Mouse (Mus musculus): ENCODE data around the gene Iffo2. TPM values are rescaled to one million over a fixed set of nuclear protein-coding genes. Genes with fewer than 3 reads are reported as not detected.

Iffo2 gene
- polyA plus RNA-seq, 1 experiment = 1.2 TPM

GRCm38 (mm10) chr4:139608975-139609374 lies 78.6 kb downstream of the Iffo2 start:
- no peaks in the 10 kb centered on the region for H3K27me3 ChIP-seq (ENCODE audit: control insufficient read depth, insufficient read depth, low read length)
- H3K4me3 ChIP-seq (ENCODE audit: control insufficient read depth, low read depth, low read length) = no peak overlapping the region
- no peaks in the 10 kb centered on the region for H3K36me3 ChIP-seq (ENCODE audit: control insufficient read depth, insufficient read depth, low read length)
- TF ChIP-seq CTCF (IDR thresholded peaks at IDR 0.05; ENCODE audit: control insufficient read depth, insufficient read depth, insufficient replicate concordance, low read depth, low read length) (no peak), POLR2A (IDR thresholded peaks at IDR 0.05; ENCODE audit: control insufficient read depth, low read depth, low read length) (no peak)
- H3K27ac ChIP-seq (ENCODE audit: control insufficient read depth, insufficient read depth, low read depth, low read length) = no peak overlapping the region
- no peaks in the 10 kb centered on the region; the same call in 1 of the 2 replicates for H3K4me1 ChIP-seq (ENCODE audit: control insufficient read depth, insufficient read depth, low read length)

- TF ChIP-seq CTCF (IDR thresholded peaks at IDR 0.05; ENCODE audit: control insufficient read depth, insufficient read depth, insufficient replicate concordance, low read depth, low read length) (no peak), POLR2A (IDR thresholded peaks at IDR 0.05; ENCODE audit: control insufficient read depth, low read depth, low read length) (no peak)
- peaks cover 3% of the 10 kb centered on the region for H3K4me1 ChIP-seq (ENCODE audit: control insufficient read depth, insufficient read depth, low read length)
- H3K36me3 ChIP-seq (ENCODE audit: control insufficient read depth, insufficient read depth, low read length) = no peaks in the 10 kb centered on the region
- H3K27ac ChIP-seq (ENCODE audit: control insufficient read depth, insufficient read depth, low read depth, low read length) = no peak overlapping the region
- no peak overlapping the region for H3K4me3 ChIP-seq (ENCODE audit: control insufficient read depth, low read depth, low read length)
- no peaks in the 10 kb centered on the region for H3K27me3 ChIP-seq (ENCODE audit: control insufficient read depth, insufficient read depth, low read length)
Observed at GRCm38 (mm10) chr4:139610954-139611353, 80.6 kb downstream of the Iffo2 start.

- TF ChIP-seq CTCF (IDR thresholded peaks at IDR 0.05; ENCODE audit: control insufficient read depth, insufficient read depth, insufficient replicate concordance, low read depth, low read length) (peak; percentile 88), POLR2A (IDR thresholded peaks at IDR 0.05; ENCODE audit: control insufficient read depth, low read depth, low read length) (no peak)
- Histone ChIP-seq H3K36me3 (ENCODE audit: control insufficient read depth, insufficient read depth, low read length) (no peaks in the 10 kb centered on the region), H3K27me3 (ENCODE audit: control insufficient read depth, insufficient read depth, low read length) (no peaks in the 10 kb centered on the region), H3K4me3 (ENCODE audit: control insufficient read depth, low read depth, low read length) (no peak overlapping the region; the same call in 1 of the 2 replicates), H3K27ac (ENCODE audit: control insufficient read depth, insufficient read depth, low read depth, low read length) (no peak overlapping the region), H3K4me1 (ENCODE audit: control insufficient read depth, insufficient read depth, low read length) (peaks cover 3% of the 10 kb centered on the region)
Observed at GRCm38 (mm10) chr4:139611542-139611953, 81.2 kb downstream of the Iffo2 start.

GRCm38 (mm10) chr4:139614524-139615260 lies 84.3 kb downstream of the Iffo2 start:
- Histone ChIP-seq H3K27me3 (ENCODE audit: control insufficient read depth, insufficient read depth, low read length) (no peaks in the 10 kb centered on the region), H3K27ac (ENCODE audit: control insufficient read depth, insufficient read depth, low read depth, low read length) (no peak overlapping the region), H3K36me3 (ENCODE audit: control insufficient read depth, insufficient read depth, low read length) (no peaks in the 10 kb centered on the region), H3K4me1 (ENCODE audit: control insufficient read depth, insufficient read depth, low read length) (peaks cover 3% of the 10 kb centered on the region), H3K4me3 (ENCODE audit: control insufficient read depth, low read depth, low read length) (peak overlapping the region; percentile 33)
- no peak for TF ChIP-seq POLR2A (IDR thresholded peaks at IDR 0.05; ENCODE audit: control insufficient read depth, low read depth, low read length)

GRCm38 (mm10) chr4:139616276-139617000 lies 86.1 kb downstream of the Iffo2 start:
- peak overlapping the region; percentile 54 for H3K4me3 ChIP-seq (ENCODE audit: control insufficient read depth, low read depth, low read length)
- H3K27me3 ChIP-seq (ENCODE audit: control insufficient read depth, insufficient read depth, low read length) = no peaks in the 10 kb centered on the region
- no peaks in the 10 kb centered on the region for H3K36me3 ChIP-seq (ENCODE audit: control insufficient read depth, insufficient read depth, low read length)
- peaks cover 3% of the 10 kb centered on the region for H3K4me1 ChIP-seq (ENCODE audit: control insufficient read depth, insufficient read depth, low read length)
- no peak overlapping the region for H3K27ac ChIP-seq (ENCODE audit: control insufficient read depth, insufficient read depth, low read depth, low read length)
- TF ChIP-seq POLR2A (IDR thresholded peaks at IDR 0.05; ENCODE audit: control insufficient read depth, low read depth, low read length) (no peak), CTCF (IDR thresholded peaks at IDR 0.05; ENCODE audit: control insufficient read depth, insufficient read depth, insufficient replicate concordance, low read depth, low read length) (no peak)

GRCm38 (mm10) chr4:139617001-139617364 lies 86.6 kb downstream of the Iffo2 start:
- H3K27me3 ChIP-seq (ENCODE audit: control insufficient read depth, insufficient read depth, low read length) = no peaks in the 10 kb centered on the region
- H3K4me1 ChIP-seq (ENCODE audit: control insufficient read depth, insufficient read depth, low read length) = peaks cover 3% of the 10 kb centered on the region
- H3K27ac ChIP-seq (ENCODE audit: control insufficient read depth, insufficient read depth, low read depth, low read length) = no peak overlapping the region
- TF ChIP-seq CTCF (IDR thresholded peaks at IDR 0.05; ENCODE audit: control insufficient read depth, insufficient read depth, insufficient replicate concordance, low read depth, low read length) (no peak), POLR2A (IDR thresholded peaks at IDR 0.05; ENCODE audit: control insufficient read depth, low read depth, low read length) (no peak)
- H3K36me3 ChIP-seq (ENCODE audit: control insufficient read depth, insufficient read depth, low read length) = no peaks in the 10 kb centered on the region
- H3K4me3 ChIP-seq (ENCODE audit: control insufficient read depth, low read depth, low read length) = no peak overlapping the region

- no peak overlapping the region for H3K4me3 ChIP-seq (ENCODE audit: control insufficient read depth, low read depth, low read length)
- peaks cover 9% of the 10 kb centered on the region for H3K4me1 ChIP-seq (ENCODE audit: control insufficient read depth, insufficient read depth, low read length)
- no peaks in the 10 kb centered on the region for H3K36me3 ChIP-seq (ENCODE audit: control insufficient read depth, insufficient read depth, low read length)
- no peak overlapping the region for H3K27ac ChIP-seq (ENCODE audit: control insufficient read depth, insufficient read depth, low read depth, low read length)
- no peak for TF ChIP-seq POLR2A (IDR thresholded peaks at IDR 0.05; ENCODE audit: control insufficient read depth, low read depth, low read length)
- TF ChIP-seq CTCF (IDR thresholded peaks at IDR 0.05; ENCODE audit: control insufficient read depth, insufficient read depth, insufficient replicate concordance, low read depth, low read length) = no peak
- no peaks in the 10 kb centered on the region for H3K27me3 ChIP-seq (ENCODE audit: control insufficient read depth, insufficient read depth, low read length)
Observed at GRCm38 (mm10) chr4:139619765-139620164, 89.4 kb downstream of the Iffo2 start.
